Mouse (Mus musculus): ENCODE data around the gene Kdm8. TPM values are rescaled to one million over a fixed set of nuclear protein-coding genes. Genes with fewer than 3 reads are reported as not detected.

Kdm8 gene
- 8.4 and 10.9 TPM in 2 replicates for polyA plus RNA-seq (2016; fragmentation: Nextera tagmentation; extraction: Ambion mirVana)

- Histone ChIP-seq H3K4me2 (peak within 1 kb of the TSS; percentile 81), H3K27ac (peak within 1 kb of the TSS; percentile 94), H3K4me3 (replicated peaks) (peak within 1 kb of the TSS; percentile 54), H3K36me3 (replicated peaks) (peaks cover 6% of the 10 kb centered on the region; the same call in 1 of the 2 replicates), H3K4me1 (peaks cover 16% of the 10 kb centered on the region), H3K9me3 (no peaks in the 10 kb centered on the region), H3K9ac (peak within 1 kb of the TSS; percentile 61), H3K27me3 (no peaks in the 10 kb centered on the region)
- whole genome bisulfite sequencing: 3% methylated on average over 61 of the region's 61 CpGs
- peak; percentile 96 for ATAC-seq (ENCODE audit: low FRiP score)
Measured at GRCm38 (mm10) chr7:125444464-125445401, at the start of gene Kdm8. Gene Kdm8 (plus strand): TSS chr7:125444676.

GRCm38 (mm10) chr7:125398116-125398515 is 46.4 kb upstream of the Kdm8 start:
- no peak for ATAC-seq (ENCODE audit: low FRiP score)
- WGBS: 89% methylated on average over 8 of the region's 8 CpGs

GRCm38 (mm10) chr7:125398687-125399086 is 45.8 kb upstream of the Kdm8 start:
- Histone ChIP-seq H3K27ac (no peak overlapping the region), H3K9me3 (no peaks in the 10 kb centered on the region), H3K27me3 (peaks cover 8% of the 10 kb centered on the region; the same call in 1 of the 2 replicates), H3K4me1 (peaks cover 4% of the 10 kb centered on the region; the same call in 1 of the 2 replicates), H3K36me3 (replicated peaks) (no peaks in the 10 kb centered on the region), H3K9ac (no peak overlapping the region), H3K4me2 (no peak overlapping the region), H3K4me3 (replicated peaks) (no peak overlapping the region)
- 80% methylated on average over 6 of the region's 6 CpGs for WGBS
- ATAC-seq (ENCODE audit: low FRiP score): no peak

More at GRCm38 (mm10) chr7:125398116-125398515, 46.4 kb upstream of the Kdm8 start:
- Histone ChIP-seq H3K4me3 (replicated peaks) (no peak overlapping the region), H3K9ac (no peak overlapping the region), H3K9me3 (no peaks in the 10 kb centered on the region), H3K27ac (no peak overlapping the region), H3K27me3 (peaks cover 8% of the 10 kb centered on the region; the same call in 1 of the 2 replicates), H3K4me2 (no peak overlapping the region), H3K4me1 (peaks cover 6% of the 10 kb centered on the region; the same call in 1 of the 2 replicates), H3K36me3 (replicated peaks) (no peaks in the 10 kb centered on the region)

GRCm38 (mm10) chr7:125407136-125407535 is 37.3 kb upstream of the Kdm8 start:
- 81% methylated on average over 6 of the region's 6 CpGs for WGBS
- no peaks in the 10 kb centered on the region for H3K4me1 ChIP-seq
- H3K4me3 ChIP-seq (replicated peaks): no peak overlapping the region

GRCm38 (mm10) chr7:125415087-125415486 is 29.4 kb upstream of the Kdm8 start:
- H3K9ac ChIP-seq: no peak overlapping the region
- H3K4me1 ChIP-seq: no peaks in the 10 kb centered on the region
- no peak overlapping the region for H3K4me3 ChIP-seq (replicated peaks)
- no peaks in the 10 kb centered on the region for H3K9me3 ChIP-seq
- no peak overlapping the region for H3K27ac ChIP-seq
- ATAC-seq (ENCODE audit: low FRiP score): no peak
- H3K4me2 ChIP-seq: no peak overlapping the region
- WGBS: 100% methylated on average over 1 of the region's 1 CpGs
- H3K36me3 ChIP-seq (replicated peaks): no peaks in the 10 kb centered on the region
- H3K27me3 ChIP-seq: no peaks in the 10 kb centered on the region

More at GRCm38 (mm10) chr7:125407136-125407535, 37.3 kb upstream of the Kdm8 start:
- no peaks in the 10 kb centered on the region for H3K36me3 ChIP-seq (replicated peaks)
- no peak overlapping the region for H3K4me2 ChIP-seq
- H3K27ac ChIP-seq: no peak overlapping the region
- no peak overlapping the region for H3K9ac ChIP-seq
- H3K27me3 ChIP-seq: no peaks in the 10 kb centered on the region
- ATAC-seq (ENCODE audit: low FRiP score): no peak
- no peaks in the 10 kb centered on the region for H3K9me3 ChIP-seq

- 85% methylated on average over 4 of the region's 4 CpGs for WGBS
- no peak overlapping the region for H3K4me2 ChIP-seq
- no peaks in the 10 kb centered on the region for H3K4me1 ChIP-seq
- H3K36me3 ChIP-seq (replicated peaks): no peaks in the 10 kb centered on the region
- H3K9me3 ChIP-seq: no peaks in the 10 kb centered on the region
- no peak overlapping the region for H3K4me3 ChIP-seq (replicated peaks)
- H3K27me3 ChIP-seq: no peaks in the 10 kb centered on the region
- ATAC-seq (ENCODE audit: low FRiP score): no peak
- H3K9ac ChIP-seq: no peak overlapping the region
- no peak overlapping the region for H3K27ac ChIP-seq
Measured at GRCm38 (mm10) chr7:125415776-125416175, 28.7 kb upstream of the Kdm8 start.

GRCm38 (mm10) chr7:125416762-125417161 is 27.7 kb upstream of the Kdm8 start:
- no peaks in the 10 kb centered on the region for H3K9me3 ChIP-seq
- H3K9ac ChIP-seq: no peak overlapping the region
- no peaks in the 10 kb centered on the region for H3K4me1 ChIP-seq
- no peak overlapping the region for H3K4me3 ChIP-seq (replicated peaks)
- H3K27ac ChIP-seq: no peak overlapping the region
- no peak overlapping the region for H3K4me2 ChIP-seq
- no peak for ATAC-seq (ENCODE audit: low FRiP score)
- 81% methylated on average over 5 of the region's 5 CpGs for WGBS
- no peaks in the 10 kb centered on the region for H3K36me3 ChIP-seq (replicated peaks)
- no peaks in the 10 kb centered on the region for H3K27me3 ChIP-seq

GRCm38 (mm10) chr7:125418413-125418812 is 26.1 kb upstream of the Kdm8 start:
- no peak for ATAC-seq (ENCODE audit: low FRiP score)

GRCm38 (mm10) chr7:125420190-125420589 is 24.3 kb upstream of the Kdm8 start:
- H3K27me3 ChIP-seq: no peaks in the 10 kb centered on the region
- ATAC-seq (ENCODE audit: low FRiP score): no peak
- no peaks in the 10 kb centered on the region for H3K4me1 ChIP-seq
- WGBS: 58% methylated on average over 2 of the region's 2 CpGs
- no peak overlapping the region for H3K9ac ChIP-seq
- H3K4me3 ChIP-seq (replicated peaks): no peak overlapping the region
- H3K36me3 ChIP-seq (replicated peaks): no peaks in the 10 kb centered on the region
- H3K4me2 ChIP-seq: no peak overlapping the region
- no peaks in the 10 kb centered on the region for H3K9me3 ChIP-seq
- no peak overlapping the region for H3K27ac ChIP-seq

More at GRCm38 (mm10) chr7:125418413-125418812, 26.1 kb upstream of the Kdm8 start:
- Histone ChIP-seq H3K27ac (no peak overlapping the region), H3K4me2 (no peak overlapping the region), H3K4me3 (replicated peaks) (no peak overlapping the region), H3K27me3 (no peaks in the 10 kb centered on the region), H3K36me3 (replicated peaks) (no peaks in the 10 kb centered on the region), H3K4me1 (no peaks in the 10 kb centered on the region), H3K9ac (no peak overlapping the region), H3K9me3 (no peaks in the 10 kb centered on the region)
- 13% methylated on average over 3 of the region's 3 CpGs for WGBS

- no peak overlapping the region for H3K4me2 ChIP-seq
- WGBS: 59% methylated on average over 2 of the region's 2 CpGs
- H3K4me3 ChIP-seq (replicated peaks): no peak overlapping the region
- no peaks in the 10 kb centered on the region for H3K36me3 ChIP-seq (replicated peaks)
- no peak for ATAC-seq (ENCODE audit: low FRiP score)
- H3K27me3 ChIP-seq: no peaks in the 10 kb centered on the region
- H3K27ac ChIP-seq: no peak overlapping the region
- H3K9me3 ChIP-seq: no peaks in the 10 kb centered on the region
- H3K4me1 ChIP-seq: no peaks in the 10 kb centered on the region
- H3K9ac ChIP-seq: no peak overlapping the region
Measured at GRCm38 (mm10) chr7:125421911-125422310, 22.6 kb upstream of the Kdm8 start.

GRCm38 (mm10) chr7:125423056-125423455 is 21.4 kb upstream of the Kdm8 start:
- WGBS: 83% methylated on average over 3 of the region's 3 CpGs
- H3K4me3 ChIP-seq (replicated peaks): no peak overlapping the region
- no peaks in the 10 kb centered on the region for H3K36me3 ChIP-seq (replicated peaks)

GRCm38 (mm10) chr7:125427492-125428090 is 16.9 kb upstream of the Kdm8 start:
- H3K4me2 ChIP-seq: no peak overlapping the region
- no peaks in the 10 kb centered on the region for H3K27me3 ChIP-seq
- H3K4me1 ChIP-seq: no peaks in the 10 kb centered on the region
- no peak overlapping the region for H3K9ac ChIP-seq
- H3K36me3 ChIP-seq (replicated peaks): no peaks in the 10 kb centered on the region
- no peak overlapping the region for H3K27ac ChIP-seq
- 84% methylated on average over 12 of the region's 12 CpGs for WGBS
- ATAC-seq (ENCODE audit: low FRiP score): no peak
- no peaks in the 10 kb centered on the region for H3K9me3 ChIP-seq
- H3K4me3 ChIP-seq (replicated peaks): no peak overlapping the region

More at GRCm38 (mm10) chr7:125423056-125423455, 21.4 kb upstream of the Kdm8 start:
- Histone ChIP-seq H3K27me3 (no peaks in the 10 kb centered on the region), H3K4me2 (no peak overlapping the region), H3K9ac (no peak overlapping the region), H3K9me3 (no peaks in the 10 kb centered on the region), H3K4me1 (no peaks in the 10 kb centered on the region), H3K27ac (no peak overlapping the region)
- no peak for ATAC-seq (ENCODE audit: low FRiP score)
